Mouse (Mus musculus) ES-CJ7 (cell line): ENCODE measurements at regions not wholly inside any gene's neighbourhood (a gene's known extent, or its start where the extent isn't known, plus 50 kb on each side); places are given as distances from the start of the nearest gene placed in this dataset.

Source experiments
- DNase-seq: peaks from one replicate; pipeline ENCODE4 v3.0.0; 2011; ENCODE audit warnings: low read depth, low spot score

DNA sequence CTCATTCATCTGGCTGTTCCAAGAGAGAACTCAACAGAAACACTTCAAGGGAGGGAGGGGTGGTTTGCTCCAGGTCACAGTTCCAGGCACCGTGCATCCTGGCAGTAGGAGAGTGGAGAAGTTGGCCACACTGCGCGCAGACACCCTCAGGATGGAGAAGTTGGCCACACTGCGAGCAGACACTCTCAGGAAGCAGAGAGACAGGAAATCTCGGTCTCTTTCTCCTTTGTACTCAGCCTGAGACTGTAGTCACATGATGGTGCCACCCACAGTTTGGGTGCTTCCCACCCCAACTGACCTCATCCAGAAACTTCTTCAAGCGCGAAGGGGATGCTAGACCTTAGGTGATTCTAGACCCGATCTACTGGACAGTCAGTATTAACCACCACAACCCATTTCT lies 170.4 kb downstream of the Bcl11b start:
- no peak for DNase-seq

DNA sequence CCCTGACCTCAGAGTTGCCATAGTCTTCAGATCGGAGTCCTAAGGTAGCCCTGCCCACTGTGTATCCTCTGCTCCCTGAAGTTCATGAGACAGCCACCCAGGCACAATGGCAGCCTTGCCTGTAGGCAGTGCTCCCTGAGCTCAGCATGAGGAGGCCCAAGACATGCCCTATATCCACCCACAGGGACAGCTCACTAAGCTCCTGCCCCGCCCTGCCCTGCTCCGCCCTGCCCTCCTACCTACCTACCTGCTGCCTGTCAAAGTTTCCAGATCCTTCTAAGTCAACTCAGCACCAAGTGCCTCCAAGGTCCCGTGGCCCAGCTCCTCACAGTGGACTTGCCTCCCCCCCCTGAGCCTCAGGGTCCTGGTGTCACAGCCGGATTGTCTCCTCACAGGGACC lies 168.9 kb downstream of the Bcl11b start:
- no peak for DNase-seq

DNA sequence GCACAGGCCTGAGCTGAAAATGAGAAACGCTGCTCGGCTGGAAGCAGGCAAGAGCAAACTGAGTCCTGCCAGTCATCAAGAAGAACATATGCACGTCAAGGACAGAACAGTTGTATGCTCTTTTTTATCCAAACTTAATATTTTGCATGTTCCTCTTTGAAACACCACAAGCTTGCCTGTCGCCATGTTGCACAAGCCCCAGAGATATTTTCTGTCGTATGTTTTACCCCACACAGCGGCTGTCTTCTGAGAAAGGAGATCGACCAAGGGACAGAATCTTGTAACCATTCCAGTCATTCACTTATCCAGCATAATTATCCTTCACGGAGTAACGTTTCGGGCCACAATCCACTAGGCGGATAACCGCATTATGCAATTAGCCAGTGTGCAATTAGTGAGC lies 165.7 kb downstream of the Bcl11b start:
- no peak for DNase-seq

DNA sequence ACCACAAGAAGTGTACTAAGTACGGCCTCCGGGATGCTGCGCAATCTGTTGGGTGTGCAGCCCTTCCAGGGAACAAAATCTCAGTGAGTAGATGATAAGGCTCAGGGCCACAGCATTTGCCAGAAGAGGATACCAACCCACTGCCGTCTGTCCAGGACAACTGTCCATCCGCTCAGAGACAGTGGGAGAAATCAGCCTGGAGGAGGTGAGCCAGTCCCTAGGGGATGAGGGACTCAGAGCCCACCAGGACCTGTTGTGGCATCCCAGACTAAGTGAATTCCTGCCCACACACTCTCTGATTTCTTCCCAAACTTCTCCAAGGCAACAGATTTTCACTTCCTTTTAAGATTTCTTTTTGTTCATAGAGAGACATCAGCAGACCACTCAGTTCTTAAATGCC lies 158.8 kb downstream of the Bcl11b start:
- no peak for DNase-seq

DNA sequence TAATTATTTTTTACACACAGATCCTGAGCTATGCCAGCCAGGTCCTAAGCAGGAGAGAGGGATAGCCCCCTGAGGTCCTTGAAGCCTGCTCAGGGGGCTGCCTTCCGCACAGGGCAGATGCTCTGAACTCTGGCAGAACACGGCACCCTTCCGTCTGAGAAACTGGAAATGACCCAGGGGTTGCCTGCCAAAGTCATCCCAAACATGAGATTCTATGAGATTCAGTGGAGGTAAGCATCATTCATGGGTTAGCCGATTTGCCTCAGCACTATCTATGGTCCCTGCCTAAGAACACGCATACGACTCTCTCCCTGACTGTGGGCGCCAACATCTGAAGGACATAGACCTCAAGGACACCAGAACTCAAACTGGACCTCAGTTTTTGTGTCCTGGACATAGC lies 152.8 kb downstream of the Bcl11b start:
- no peak for DNase-seq

DNA sequence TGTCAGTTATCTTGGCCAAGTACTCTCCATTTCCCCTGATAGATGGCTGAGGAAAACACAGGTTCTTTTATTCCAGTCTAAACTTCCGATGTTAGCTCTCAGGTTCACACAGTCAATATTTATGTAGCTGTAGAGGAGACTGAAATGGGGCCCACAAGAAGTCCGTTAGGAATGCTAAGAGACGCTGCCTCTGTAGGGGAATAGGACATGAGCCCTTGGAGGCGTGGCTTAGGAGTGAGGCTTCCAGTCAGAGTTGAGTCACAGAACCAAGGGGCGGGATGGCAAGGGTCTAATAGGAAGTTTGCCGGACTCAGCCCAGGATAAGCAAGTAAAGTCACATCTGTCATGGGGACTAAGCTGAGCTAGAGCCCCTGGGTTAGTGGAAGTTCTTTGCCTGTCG lies 150.5 kb downstream of the Bcl11b start:
- DNase-seq, result no peak

DNA sequence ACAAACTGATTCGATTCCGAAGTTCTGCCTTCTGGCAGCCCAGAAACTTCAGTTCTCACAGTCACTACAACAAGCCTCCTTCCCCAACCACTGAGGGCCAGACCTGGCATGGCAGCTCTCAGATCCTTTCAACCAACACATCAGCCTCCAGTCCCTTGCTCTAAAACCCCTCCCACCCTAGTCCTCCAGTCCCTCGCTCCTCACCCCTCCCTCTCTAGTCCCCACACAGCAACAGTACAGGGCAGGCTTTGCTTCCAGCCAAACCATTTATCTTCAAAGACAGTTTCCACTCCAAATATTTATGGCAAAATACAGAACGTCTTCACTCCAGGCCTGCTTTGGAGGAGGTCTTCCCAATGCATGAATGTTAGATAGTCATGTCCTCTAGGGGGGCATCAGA lies 147.9 kb downstream of the Bcl11b start:
- DNase-seq, result no peak

DNA sequence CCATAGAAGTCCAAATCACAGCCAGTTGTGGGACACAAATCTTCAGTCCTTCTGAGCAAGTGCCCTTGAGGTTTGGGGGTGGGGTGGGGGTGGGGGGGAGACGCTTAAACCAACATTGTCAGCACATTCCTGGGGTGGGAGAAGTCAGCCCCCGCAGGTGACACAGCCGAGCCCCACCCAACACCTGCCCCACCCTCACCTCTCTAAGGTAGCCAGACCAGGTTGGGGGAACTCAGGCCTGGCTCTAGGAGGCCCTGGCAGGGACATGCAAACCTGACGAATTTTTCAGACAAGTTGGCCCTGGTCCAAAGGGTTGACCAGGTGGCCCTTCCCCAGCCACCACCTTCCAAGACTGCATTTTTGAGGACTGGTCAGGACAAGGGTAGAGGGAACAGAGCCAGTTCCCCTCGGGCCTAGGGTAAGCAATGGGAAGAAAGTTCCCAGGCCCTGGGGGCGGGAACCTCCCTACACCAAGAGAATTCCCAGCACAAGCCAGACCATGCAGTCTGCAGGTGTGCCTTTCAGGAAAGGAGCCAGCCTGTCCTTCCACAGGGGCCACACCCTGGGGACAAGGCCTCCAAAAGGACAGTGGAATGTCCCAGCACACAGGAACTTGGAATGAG lies 146.9 kb downstream of the Bcl11b start:
- peak; percentile 6 for DNase-seq

DNA sequence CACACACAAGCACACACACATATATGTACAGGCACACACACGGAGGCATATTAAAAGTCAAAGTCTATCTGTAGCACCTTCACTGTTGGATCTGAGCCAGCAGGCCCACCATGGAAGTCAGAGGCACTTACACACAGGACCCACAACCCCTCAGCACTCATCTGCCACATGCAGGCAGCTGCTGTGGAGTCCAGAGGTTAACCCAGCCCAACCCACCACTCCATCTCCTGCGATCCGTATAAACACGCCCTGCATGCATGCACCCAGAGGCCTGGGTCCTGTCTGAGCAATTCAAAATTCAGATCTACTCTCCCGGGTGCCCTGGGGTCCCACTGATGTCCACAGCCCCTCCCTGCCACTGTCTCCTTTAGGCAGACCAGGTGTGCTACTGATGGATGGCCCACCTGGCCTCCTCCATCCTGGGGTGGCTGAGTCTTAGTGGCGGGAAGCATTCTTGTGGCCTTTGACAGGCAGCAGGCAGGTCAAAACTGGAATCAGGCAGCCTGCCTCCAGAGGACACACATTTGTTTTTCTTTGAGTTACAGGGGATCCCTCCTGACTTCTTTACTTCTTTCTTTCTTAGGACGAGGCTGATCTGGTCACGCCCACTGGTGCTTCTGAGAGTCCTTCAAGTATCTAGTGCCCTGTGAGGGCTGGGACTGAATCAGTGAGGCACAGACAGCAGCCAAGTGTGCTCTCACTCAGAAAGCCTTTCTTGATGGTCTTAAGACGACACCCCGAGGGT lies 144.7 kb downstream of the Bcl11b start:
- peak; percentile 76 for DNase-seq

DNA sequence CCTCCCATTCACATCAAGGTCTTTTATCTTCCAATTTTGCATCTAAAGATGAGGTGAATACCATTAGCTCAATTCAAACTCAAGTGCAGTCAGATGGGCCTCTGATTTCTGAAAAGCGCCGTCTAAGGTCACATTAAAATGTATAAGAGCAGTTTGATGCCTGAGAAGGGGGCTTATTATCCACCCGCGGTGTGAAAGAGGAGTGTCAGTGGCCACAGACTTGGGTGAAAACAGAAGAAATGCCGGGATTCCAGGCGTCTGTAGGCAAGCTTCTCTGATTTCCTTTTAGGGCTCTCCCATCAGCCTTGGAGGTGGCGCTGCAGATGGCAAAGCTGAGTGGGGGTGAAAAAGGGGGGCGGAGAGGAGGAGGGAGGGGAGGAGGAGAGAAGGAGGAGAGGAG lies 143.7 kb downstream of the Bcl11b start:
- no peak for DNase-seq

DNA sequence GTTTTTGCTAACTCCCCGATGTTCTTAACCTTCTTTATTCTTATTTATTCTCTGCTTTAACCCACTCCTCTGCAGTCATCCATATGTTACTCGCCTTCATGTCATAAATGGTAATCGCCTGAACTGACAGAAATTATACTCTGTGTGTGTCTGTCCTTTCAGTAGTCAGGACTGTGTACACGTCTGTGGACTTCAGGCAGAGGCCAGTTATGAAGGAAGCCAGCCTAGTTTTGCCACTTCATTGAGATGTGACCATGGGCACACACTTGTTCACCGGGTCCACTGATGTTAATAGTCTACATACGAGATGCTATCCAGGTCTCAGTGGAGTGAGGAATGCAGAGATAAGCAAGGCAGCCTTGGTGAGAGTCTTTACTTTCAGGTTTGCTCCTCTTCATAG lies 143.0 kb downstream of the Bcl11b start:
- DNase-seq, result no peak
